Mouse (Mus musculus) embryonic fibroblast, embryonic 13.5 days (primary cell): ENCODE data around the gene Mtch2. TPM values are rescaled to one million over a fixed set of nuclear protein-coding genes. Genes with fewer than 3 reads are reported as not detected.

ENCODE experiments used
- H3K27ac ChIP-seq: 2 replicates; pipeline ENCODE4 v1.5.1; 2012; ENCODE audit warnings: low read length, control low read depth, inconsistent platforms; ENCODE audit not compliant: insufficient read depth
- H3K4me1 ChIP-seq: 2 replicates; pipeline ENCODE4 v1.6.1; 2011; ENCODE audit warnings: low read length; ENCODE audit not compliant: control insufficient read depth, insufficient read depth
- H3K4me3 ChIP-seq: 2 replicates; pipeline ENCODE4 v1.5.1; 2011; ENCODE audit warnings: mild to moderate bottlenecking, control low read depth, low read length; ENCODE audit not compliant: insufficient read depth
- CTCF ChIP-seq: IDR thresholded peaks from 2 replicates; pipeline ENCODE4 v1.5.1; 2011; ENCODE audit warnings: mild to moderate bottlenecking, control low read depth, low read length, moderate library complexity, borderline replicate concordance; ENCODE audit not compliant: insufficient read depth
- POLR2A ChIP-seq: IDR thresholded peaks from 2 replicates; pipeline ENCODE4 v1.6.1; 2011; ENCODE audit warnings: low read depth, mild to moderate bottlenecking, control low read depth, low read length, moderate library complexity
- polyA plus RNA-seq: library from polyadenylated mRNA; stranded (reverse); fragments of >200 nt; gene quantifications from 2 replicates; pipeline ENCODE4 v1.2.4, GENCODE M21; 2011; ENCODE audit warnings: low read depth; ENCODE audit not compliant: missing spikeins, insufficient read length

Gene Mtch2
- polyA plus RNA-seq, 1 experiment, result 266 TPM

GRCm38 (mm10) chr2:90904076-90904855, 57.3 kb downstream of the Mtch2 start, which contains the start of the genes Kbtbd4 and Ndufs3:
Gene Kbtbd4, plus strand, starts transcription at chr2:90904740.
Gene Ndufs3, minus strand, starts transcription at chr2:90904827.
- TF ChIP-seq POLR2A, result peak; percentile 90
- no peak for TF ChIP-seq CTCF
- peaks cover 3% of the 10 kb centered on the region; the same call in 1 of the 2 replicates for H3K4me1 ChIP-seq
- peak within 1 kb of the TSS; percentile 63 for H3K27ac ChIP-seq
- H3K4me3 ChIP-seq, result peak within 1 kb of the TSS; percentile 93

GRCm38 (mm10) chr2:90904856-90905224, 57.9 kb downstream of the Mtch2 start:
- TF ChIP-seq CTCF (no peak), POLR2A (no peak)
- Histone ChIP-seq H3K4me3 (peak overlapping the region; percentile 93), H3K27ac (no peak overlapping the region)

GRCm38 (mm10) chr2:90906721-90907120, 59.8 kb downstream of the Mtch2 start:
- H3K27ac ChIP-seq, result no peak overlapping the region
- peaks cover 3% of the 10 kb centered on the region; the same call in 1 of the 2 replicates for H3K4me1 ChIP-seq
- TF ChIP-seq CTCF (no peak), POLR2A (no peak)
- no peak overlapping the region for H3K4me3 ChIP-seq

More at GRCm38 (mm10) chr2:90904856-90905224, 57.9 kb downstream of the Mtch2 start:
- peaks cover 3% of the 10 kb centered on the region; the same call in 1 of the 2 replicates for H3K4me1 ChIP-seq

- TF ChIP-seq POLR2A (no peak), CTCF (no peak)
- Histone ChIP-seq H3K4me1 (peaks cover 7% of the 10 kb centered on the region), H3K4me3 (no peak overlapping the region), H3K27ac (no peak overlapping the region)
Observed at GRCm38 (mm10) chr2:90910861-90911260, 63.9 kb downstream of the Mtch2 start.

- TF ChIP-seq POLR2A, result no peak
- no peak for TF ChIP-seq CTCF
- Histone ChIP-seq H3K4me1 (peaks cover 8% of the 10 kb centered on the region), H3K4me3 (no peak overlapping the region), H3K27ac (no peak overlapping the region)
Observed at GRCm38 (mm10) chr2:90911668-90912067, 64.7 kb downstream of the Mtch2 start.

- Histone ChIP-seq H3K4me1 (peaks cover 12% of the 10 kb centered on the region), H3K27ac (no peak overlapping the region), H3K4me3 (no peak overlapping the region)
- no peak for TF ChIP-seq POLR2A
- TF ChIP-seq CTCF, result no peak
Observed at GRCm38 (mm10) chr2:90913671-90914070, 66.7 kb downstream of the Mtch2 start.

- Histone ChIP-seq H3K4me3 (peak overlapping the region; percentile 83; the same call in 1 of the 2 replicates), H3K4me1 (peaks cover 12% of the 10 kb centered on the region), H3K27ac (no peak overlapping the region)
- TF ChIP-seq CTCF (no peak), POLR2A (no peak)
Observed at GRCm38 (mm10) chr2:90915516-90915915, 68.6 kb downstream of the Mtch2 start.

Other genes with a start within 250 kb of the Mtch2 start
- gene Nup160, start 169.9 kb upstream of the Mtch2 start, polyA plus RNA-seq, result 52.3 and 52.8 TPM in 2 replicates
- 61.9 and 83.1 TPM in 2 replicates for gene Fnbp4, start 101.8 kb upstream of the Mtch2 start, polyA plus RNA-seq
- gene Agbl2, start 64.4 kb upstream of the Mtch2 start, polyA plus RNA-seq, result 2.8 and 5.0 TPM in 2 replicates
- 0.77 and 0.81 TPM in 2 replicates for gene C1qtnf4, start 38.7 kb downstream of the Mtch2 start, polyA plus RNA-seq
- 18.2 and 21.9 TPM in 2 replicates for gene Kbtbd4, start 57.6 kb downstream of the Mtch2 start, polyA plus RNA-seq
- 99.4 and 118 TPM in 2 replicates for gene Ndufs3, start 57.7 kb downstream of the Mtch2 start, polyA plus RNA-seq
- 80.6 and 90.6 TPM in 2 replicates for gene Celf1, start 93.2 kb downstream of the Mtch2 start, polyA plus RNA-seq
- not detected in 2 replicates for gene Rapsn, start 188.5 kb downstream of the Mtch2 start, polyA plus RNA-seq
- 309 and 331 TPM in 2 replicates for gene Psmc3, start 206.9 kb downstream of the Mtch2 start, polyA plus RNA-seq
- 93.5 and 104 TPM in 2 replicates for gene Slc39a13, start 223.3 kb downstream of the Mtch2 start, polyA plus RNA-seq
- gene Spi1, start 235.2 kb downstream of the Mtch2 start, polyA plus RNA-seq, result 0.79 TPM in 1 of 2 replicates, not detected in the other